Mouse (Mus musculus) embryonic facial prominence, embryonic 11.5 days (tissue): Measurements from ENCODE around the gene Tmcc1. TPM values are rescaled to one million over a fixed set of nuclear protein-coding genes. Genes with fewer than 3 reads are reported as not detected.
"Not testable (repeated sequence)": the region's sequence is repeated elsewhere in the genome, so short reads cannot be mapped to it uniquely, and the experiment has no call there.

ENCODE experiments used
- ATAC-seq: fragments of 200-750 bp; cut with Nextera tagmentation; replicated peaks from 2 replicates; pipeline ENCODE4 v1.8.0; 2017; ENCODE audit warnings: low read depth; ENCODE audit not compliant: insufficient number of reproducible peaks, low FRiP score, low TSS enrichment
- DNase-seq: peaks from one replicate; pipeline ENCODE4 v3.0.0-alpha.2; 2015; ENCODE audit warnings: low spot score
- H3K27ac ChIP-seq: fragments of 300-500 bp; sonication (generic); replicated peaks from 2 replicates; pipeline ENCODE4 v1.5.1; 2014; ENCODE audit warnings: mild to moderate bottlenecking, low read depth, low read length, control low read depth
- H3K27me3 ChIP-seq: fragments of 300-500 bp; sonication (generic); 2 replicates; pipeline ENCODE4 v1.6.1; 2014; ENCODE audit warnings: mild to moderate bottlenecking, low read length, moderate library complexity, mixed read lengths; ENCODE audit not compliant: control insufficient read depth, insufficient read depth
- H3K36me3 ChIP-seq: fragments of 300-500 bp; sonication (generic); replicated peaks from 2 replicates; pipeline ENCODE4 v1.6.1; 2014; ENCODE audit warnings: low read depth, mild to moderate bottlenecking, low read length, moderate library complexity, mixed read lengths; ENCODE audit not compliant: control insufficient read depth, insufficient read depth
- H3K4me1 ChIP-seq: fragments of 300-500 bp; sonication (generic); 2 replicates; pipeline ENCODE4 v1.6.1; 2014; ENCODE audit warnings: low read length, mixed read lengths; ENCODE audit not compliant: control insufficient read depth, insufficient read depth
- H3K4me2 ChIP-seq: fragments of 300-500 bp; sonication (generic); 2 replicates; pipeline ENCODE4 v1.6.1; 2014; ENCODE audit warnings: low read depth, mild to moderate bottlenecking, control low read depth, low read length, moderate library complexity
- H3K4me3 ChIP-seq: fragments of 300-500 bp; sonication (generic); 2 replicates; pipeline ENCODE4 v1.5.1; 2014; ENCODE audit warnings: low read depth, low read length, control low read depth
- H3K9ac ChIP-seq: fragments of 300-500 bp; sonication (generic); replicated peaks from 2 replicates; pipeline ENCODE4 v1.6.1; 2014; ENCODE audit warnings: mild to moderate bottlenecking, control low read depth, low read length
- H3K9me3 ChIP-seq: fragments of 300-500 bp; sonication (generic); replicated peaks from 2 replicates; pipeline ENCODE4 v1.6.1; 2016; ENCODE audit warnings: mild to moderate bottlenecking, low read length, inconsistent platforms, mixed read lengths; ENCODE audit not compliant: control insufficient read depth
- WGBS: fragments of 180-500 bp; shearing (Covaris S2); extraction: QIAGEN DNeasy Blood & Tissue Kit; methylation state at CpG from one replicate; pipeline ENCODE4 v1.1.7; 2014; 5-methylcytosine and 5-hydroxymethylcytosine counted together
- polyA plus RNA-seq: library from polyadenylated mRNA; unstranded; fragments of >200 nt; fragmentation: Nextera tagmentation; extraction: Ambion mirVana; gene quantifications from 2 replicates; pipeline ENCODE4 v1.2.1, GENCODE M21; 2014

Gene Tmcc1
- polyA plus RNA-seq, 1 experiment from 2014 or later: 14.1 TPM

DNA sequence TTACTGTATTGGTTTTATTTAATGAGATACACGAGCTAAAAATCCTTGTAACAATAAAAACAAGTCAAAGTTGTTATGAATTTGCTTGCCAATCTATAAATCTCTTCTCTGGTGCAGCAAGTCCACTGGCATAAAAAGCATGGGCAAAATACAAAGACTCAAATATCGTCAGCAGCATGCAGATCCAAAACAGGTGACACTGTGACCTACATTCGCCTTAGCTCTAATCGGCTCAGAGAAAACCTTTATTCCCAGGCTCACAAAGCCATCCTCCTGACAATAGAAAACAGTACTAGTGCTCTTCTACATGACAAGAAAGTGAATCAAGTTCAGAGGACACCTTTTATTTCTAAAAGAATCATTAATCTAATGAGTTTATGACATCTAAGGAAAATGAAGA is 73.6 kb downstream of the Tmcc1 start:
- no peak overlapping the region for H3K4me3 ChIP-seq
- no peaks in the 10 kb centered on the region for H3K9me3 ChIP-seq
- no peak for ATAC-seq
- H3K4me1 ChIP-seq: no peaks in the 10 kb centered on the region
- no peaks in the 10 kb centered on the region for H3K36me3 ChIP-seq
- 79% methylated on average over 4 of the region's 4 CpGs for WGBS
- no peak overlapping the region for H3K4me2 ChIP-seq
- no peaks in the 10 kb centered on the region for H3K27me3 ChIP-seq
- DNase-seq: no peak
- no peak overlapping the region for H3K9ac ChIP-seq
- no peak overlapping the region for H3K27ac ChIP-seq

DNA sequence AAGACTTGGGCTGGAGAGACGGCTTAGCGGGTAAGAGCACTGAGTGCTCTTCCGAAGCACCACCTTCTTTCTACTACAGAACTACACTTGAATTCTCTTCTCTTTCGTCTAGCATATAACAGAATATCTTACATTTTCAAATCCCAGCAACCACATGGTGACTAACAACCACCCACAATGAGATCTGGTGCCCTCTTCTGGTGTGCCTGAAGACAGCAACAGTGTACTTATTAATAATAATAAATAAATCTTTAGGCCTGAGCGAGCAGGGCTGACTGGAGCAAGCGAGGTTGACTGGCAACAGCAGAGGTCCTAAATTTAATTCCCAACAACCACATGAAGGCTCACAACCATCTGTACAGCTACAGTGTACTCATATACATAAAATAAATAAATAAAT is 76.7 kb downstream of the Tmcc1 start:
- H3K36me3 ChIP-seq, H3K27ac ChIP-seq, H3K4me1 ChIP-seq, H3K9me3 ChIP-seq, H3K4me3 ChIP-seq, H3K9ac ChIP-seq, DNase-seq, H3K4me2 ChIP-seq, H3K27me3 ChIP-seq, ATAC-seq: not testable (repeated sequence)
- WGBS: 93% methylated on average over 6 of the region's 6 CpGs

DNA sequence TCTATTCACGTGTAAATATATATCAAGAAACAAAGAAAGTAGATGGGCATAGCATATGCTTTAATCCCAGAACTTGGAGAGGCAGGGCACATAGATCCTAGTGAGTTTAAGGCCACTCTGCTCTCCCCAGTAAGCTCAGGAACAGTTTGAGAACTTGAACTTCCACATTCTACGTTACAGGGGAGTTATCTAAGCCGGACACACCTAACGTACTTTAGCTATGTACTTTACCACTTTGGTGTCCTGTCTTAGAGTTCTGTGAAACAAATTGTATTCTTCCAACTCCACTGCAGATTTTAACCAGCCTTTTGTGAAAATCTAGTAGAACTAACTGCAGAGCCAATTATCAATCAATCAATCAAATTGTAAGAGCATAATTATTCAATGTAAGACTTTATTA is 82.7 kb downstream of the Tmcc1 start:
- no peak overlapping the region for H3K9ac ChIP-seq
- no peak for ATAC-seq
- no peaks in the 10 kb centered on the region for H3K27me3 ChIP-seq
- no peak for DNase-seq
- H3K4me3 ChIP-seq: no peak overlapping the region
- no peak overlapping the region for H3K4me2 ChIP-seq
- WGBS: 78% methylated on average over 4 of the region's 4 CpGs
- H3K27ac ChIP-seq: no peak overlapping the region
- no peaks in the 10 kb centered on the region for H3K4me1 ChIP-seq
- no peaks in the 10 kb centered on the region for H3K36me3 ChIP-seq
- no peaks in the 10 kb centered on the region for H3K9me3 ChIP-seq

DNA sequence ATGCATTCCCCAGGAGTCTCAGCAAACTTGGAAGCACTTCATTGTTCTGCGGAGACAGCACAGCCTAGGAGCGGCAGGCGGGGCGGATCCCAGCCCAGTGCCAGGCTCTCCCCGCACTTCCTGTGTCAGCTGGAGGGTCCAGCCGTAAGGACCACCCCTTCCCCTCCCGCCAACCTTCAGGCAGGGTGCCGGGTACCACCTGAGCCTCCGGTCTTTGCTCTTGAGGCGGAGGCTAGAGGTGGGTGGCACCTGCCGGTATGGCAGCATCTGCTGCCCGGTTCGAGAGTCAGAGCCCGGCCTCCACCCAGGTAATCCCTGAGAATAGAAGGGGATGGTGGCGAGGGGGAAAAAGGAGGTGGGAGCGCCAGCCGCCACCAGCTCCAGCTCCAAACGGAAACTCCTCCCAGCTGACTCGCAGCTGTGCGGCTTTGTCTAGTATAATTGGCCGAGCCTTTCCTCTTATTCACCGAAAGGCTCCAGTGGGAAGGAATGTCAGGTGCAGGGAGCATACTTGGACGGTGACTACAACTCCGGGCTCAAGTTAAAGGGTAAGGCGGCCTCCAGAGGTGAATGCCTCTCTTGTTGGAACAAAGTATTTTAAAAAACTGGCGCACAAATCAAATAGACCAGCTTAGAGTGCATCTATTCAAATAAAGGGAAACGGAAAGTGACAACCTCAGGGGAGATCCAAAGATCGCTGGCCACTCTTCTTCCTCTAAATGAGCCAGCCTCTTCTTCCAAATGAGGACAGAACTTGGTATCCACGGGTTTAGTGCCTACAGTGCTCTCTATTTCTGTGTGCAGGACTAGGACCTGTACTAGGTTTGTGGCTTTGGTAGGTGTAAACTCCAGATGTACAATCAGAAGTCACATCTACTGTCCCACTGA is 85.6 kb downstream of the Tmcc1 start:
- H3K27ac ChIP-seq: peak overlapping the region; percentile 31; the same call in 1 of the 2 replicates
- H3K9ac ChIP-seq: peak overlapping the region; percentile 43
- WGBS: under 1% methylated on average over 29 of the region's 29 CpGs
- ATAC-seq (peak; percentile 93), DNase-seq (peak; percentile 80)
- no peaks in the 10 kb centered on the region for H3K4me1 ChIP-seq
- peak overlapping the region; percentile 59 for H3K4me3 ChIP-seq
- no peaks in the 10 kb centered on the region for H3K27me3 ChIP-seq
- H3K9me3 ChIP-seq: no peaks in the 10 kb centered on the region
- peak overlapping the region; percentile 87 for H3K4me2 ChIP-seq
- no peaks in the 10 kb centered on the region for H3K36me3 ChIP-seq

DNA sequence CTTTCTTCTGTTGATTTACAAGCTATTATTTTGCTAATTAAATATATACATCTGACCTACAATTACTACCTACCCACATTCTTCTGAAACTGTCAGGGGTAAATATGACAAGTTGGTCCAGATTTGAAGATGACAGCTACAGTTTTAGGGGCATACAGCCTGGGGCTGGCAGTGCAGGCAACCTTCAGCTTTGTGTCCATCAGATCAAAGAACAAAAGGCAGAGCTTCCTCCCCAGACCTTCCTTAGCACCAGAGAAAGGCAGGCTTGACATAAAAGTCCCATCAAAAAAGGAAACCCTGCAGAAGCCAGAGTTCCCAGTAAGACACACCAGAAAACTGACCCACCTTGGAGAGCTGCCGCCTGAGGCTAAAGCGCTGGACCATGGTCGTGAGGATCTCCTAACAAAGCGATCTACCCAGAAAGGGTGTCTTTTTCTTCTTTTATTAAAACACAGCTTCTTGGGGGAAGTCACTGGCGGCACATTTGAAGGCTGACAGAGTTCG is 86.3 kb downstream of the Tmcc1 start:
- peak overlapping the region; percentile 43 for H3K9ac ChIP-seq
- DNase-seq (peak; percentile 54), ATAC-seq (no peak)
- peak overlapping the region; percentile 59 for H3K4me3 ChIP-seq
- H3K4me2 ChIP-seq: peak overlapping the region; percentile 87
- H3K27ac ChIP-seq: no peak overlapping the region
- H3K36me3 ChIP-seq: no peaks in the 10 kb centered on the region
- WGBS: 1% methylated on average over 6 of the region's 6 CpGs
- no peaks in the 10 kb centered on the region for H3K4me1 ChIP-seq
- H3K27me3 ChIP-seq: no peaks in the 10 kb centered on the region
- no peaks in the 10 kb centered on the region for H3K9me3 ChIP-seq

DNA sequence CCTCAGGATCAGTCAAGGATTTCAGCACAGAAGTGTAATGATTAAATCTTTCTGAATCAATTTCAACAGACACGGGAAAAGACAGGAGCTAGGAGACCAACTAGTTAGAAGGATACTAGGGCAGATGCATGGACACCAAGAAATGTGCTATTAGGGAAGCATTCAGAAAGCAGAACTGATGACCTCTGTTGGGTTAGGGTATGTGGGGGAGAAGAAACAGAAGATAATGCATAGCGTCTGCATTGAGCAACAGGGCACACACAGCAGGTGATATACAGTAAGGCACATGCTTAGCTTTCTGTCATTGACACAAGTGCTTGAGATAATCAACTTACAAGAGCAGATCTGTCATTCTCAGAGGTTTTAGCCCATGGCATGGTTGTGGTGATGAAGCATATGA is 95.7 kb downstream of the Tmcc1 start:
- Histone ChIP-seq H3K27me3 (no peaks in the 10 kb centered on the region), H3K9me3 (no peaks in the 10 kb centered on the region), H3K4me1 (no peaks in the 10 kb centered on the region), H3K4me3 (no peak overlapping the region), H3K36me3 (no peaks in the 10 kb centered on the region), H3K4me2 (no peak overlapping the region), H3K27ac (no peak overlapping the region), H3K9ac (no peak overlapping the region)
- DNase-seq (no peak), ATAC-seq (no peak)
- WGBS: 93% methylated on average over 2 of the region's 2 CpGs

DNA sequence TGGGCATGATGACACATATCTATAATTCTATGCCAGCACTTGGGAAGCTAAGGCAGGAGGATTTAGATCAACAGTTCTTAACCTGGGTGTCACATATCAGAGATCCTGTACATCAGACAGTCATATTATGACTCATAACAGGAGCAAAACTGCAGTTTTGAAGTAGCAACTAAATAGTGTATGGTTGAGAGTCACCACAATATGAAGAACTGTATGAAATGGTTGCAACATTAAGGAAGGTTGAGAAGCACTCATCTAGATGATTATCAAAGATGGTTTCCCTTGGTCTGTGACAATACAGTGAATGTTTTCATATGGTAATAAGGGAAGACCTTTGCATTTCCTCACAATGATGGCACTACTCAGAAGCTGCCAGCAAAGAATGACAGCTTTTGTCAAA is 103.9 kb downstream of the Tmcc1 start:
- H3K27ac ChIP-seq: no peak overlapping the region
- no peaks in the 10 kb centered on the region for H3K4me1 ChIP-seq
- no peaks in the 10 kb centered on the region for H3K9me3 ChIP-seq
- no peaks in the 10 kb centered on the region for H3K36me3 ChIP-seq
- no peak for ATAC-seq
- no peak for DNase-seq
- H3K4me2 ChIP-seq: no peak overlapping the region
- H3K27me3 ChIP-seq: no peaks in the 10 kb centered on the region
- H3K9ac ChIP-seq: no peak overlapping the region
- H3K4me3 ChIP-seq: no peak overlapping the region

DNA sequence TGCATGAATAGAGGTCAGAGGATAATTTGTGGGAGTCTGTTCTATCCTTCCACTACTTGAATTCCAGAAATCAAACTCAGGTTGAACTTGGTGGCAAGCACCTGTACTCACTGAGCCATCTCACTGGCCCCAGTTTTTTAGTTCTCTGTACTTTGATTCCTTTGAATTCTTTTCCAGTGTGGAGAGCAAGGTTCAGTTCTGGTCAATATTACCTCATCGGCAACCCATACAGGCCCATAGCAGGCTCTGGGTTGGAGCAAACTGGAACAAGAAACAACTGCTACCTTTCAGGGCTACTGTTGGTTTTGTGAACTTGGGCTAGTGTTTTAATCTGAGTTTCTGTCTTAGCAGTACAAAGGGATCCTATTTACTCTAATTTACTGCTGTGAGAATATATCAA is 107.2 kb downstream of the Tmcc1 start:
- H3K9ac ChIP-seq: no peak overlapping the region
- DNase-seq (no peak), ATAC-seq (no peak)
- no peaks in the 10 kb centered on the region for H3K4me1 ChIP-seq
- H3K36me3 ChIP-seq: no peaks in the 10 kb centered on the region
- 100% methylated on average over 1 of the region's 1 CpGs for WGBS
- no peaks in the 10 kb centered on the region for H3K9me3 ChIP-seq
- H3K27me3 ChIP-seq: no peaks in the 10 kb centered on the region
- no peak overlapping the region for H3K27ac ChIP-seq
- H3K4me3 ChIP-seq: no peak overlapping the region
- no peak overlapping the region for H3K4me2 ChIP-seq
